Mouse (Mus musculus): ENCODE measurements around the gene Coro2a. TPM values are rescaled to one million over a fixed set of nuclear protein-coding genes. Genes with fewer than 3 reads are reported as not detected.
"Not testable (repeated sequence)": the region's sequence is repeated elsewhere in the genome, so short reads cannot be mapped to it uniquely, and the experiment has no call there.

Gene Coro2a
- polyA plus RNA-seq, 1 experiment from 2014 or later = 0.27 TPM

DNA sequence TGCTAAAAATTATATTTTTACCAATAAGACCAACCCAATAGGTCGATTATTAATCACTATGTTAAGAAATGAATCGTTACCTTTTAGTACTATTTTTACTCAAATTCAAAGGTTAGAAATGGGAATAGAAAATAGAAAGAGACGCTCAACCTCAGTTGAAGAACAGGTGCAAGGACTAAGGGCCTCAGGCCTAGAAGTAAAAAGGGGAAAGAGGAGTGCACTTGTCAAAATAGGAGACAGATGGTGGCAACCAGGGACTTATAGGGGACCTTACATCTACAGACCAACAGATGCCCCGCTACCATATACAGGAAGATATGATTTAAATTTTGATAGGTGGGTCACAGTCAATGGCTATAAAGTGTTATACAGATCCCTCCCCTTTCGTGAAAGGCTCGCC lies 17.9 kb downstream of the Coro2a start:
- not testable (repeated sequence) for H3K9ac ChIP-seq (ENCODE audit: low read length); H3K27me3 ChIP-seq (ENCODE audit: control insufficient read depth, insufficient read depth, low read length); H3K4me2 ChIP-seq (ENCODE audit: low read length); H3K4me3 ChIP-seq (ENCODE audit: control insufficient read depth in 1 of 2, insufficient read depth in 1 of 2, low read depth in 1 of 2, low read length in 2 of 2); H3K27ac ChIP-seq (replicated peaks in 1 of 2; ENCODE audit: control insufficient read depth in 1 of 2, insufficient read depth in 1 of 2, low read depth in 2 of 2, low read length in 2 of 2); H3K36me3 ChIP-seq (ENCODE audit: control insufficient read depth, insufficient read depth, low read length); H3K9me3 ChIP-seq (ENCODE audit: control insufficient read depth, low read length); ATAC-seq (ENCODE audit: insufficient number of reproducible peaks, insufficient read depth, low FRiP score, low read depth)
- peaks cover 13 to 15% of the 10 kb centered on the region in 2 experiments for H3K4me1 ChIP-seq (ENCODE audit: control insufficient read depth in 2 of 2, insufficient read depth in 2 of 2, low read length in 2 of 2)
- 84% methylated on average over 2 of the region's 6 CpGs for WGBS

GRCm38 (mm10) chr4:46582024-46582423 lies 20.0 kb downstream of the Coro2a start:
- H3K4me3 ChIP-seq (ENCODE audit: control insufficient read depth in 1 of 2, insufficient read depth in 1 of 2, low read depth in 1 of 2, low read length in 2 of 2); H3K36me3 ChIP-seq (ENCODE audit: control insufficient read depth, insufficient read depth, low read length); ATAC-seq (ENCODE audit: insufficient number of reproducible peaks, insufficient read depth, low FRiP score, low read depth); H3K9ac ChIP-seq (ENCODE audit: low read length); H3K27me3 ChIP-seq (ENCODE audit: control insufficient read depth, insufficient read depth, low read length); H3K27ac ChIP-seq (replicated peaks in 1 of 2; ENCODE audit: control insufficient read depth in 1 of 2, insufficient read depth in 1 of 2, low read depth in 2 of 2, low read length in 2 of 2); H3K9me3 ChIP-seq (ENCODE audit: control insufficient read depth, low read length); H3K4me2 ChIP-seq (ENCODE audit: low read length): not testable (repeated sequence)
- peaks cover 9 to 12% of the 10 kb centered on the region in 2 experiments for H3K4me1 ChIP-seq (ENCODE audit: control insufficient read depth in 2 of 2, insufficient read depth in 2 of 2, low read length in 2 of 2)
- 69% methylated on average over 8 of the region's 9 CpGs for WGBS

- not testable (repeated sequence) for H3K4me3 ChIP-seq (ENCODE audit: control insufficient read depth in 1 of 2, insufficient read depth in 1 of 2, low read depth in 1 of 2, low read length in 2 of 2)
Measured at GRCm38 (mm10) chr4:46581577-46581976, 20.4 kb downstream of the Coro2a start.

GRCm38 (mm10) chr4:46580799-46581243 lies 21.2 kb downstream of the Coro2a start:
- 87% methylated on average over 15 of the region's 15 CpGs for WGBS
- not testable (repeated sequence) for H3K27ac ChIP-seq (replicated peaks in 1 of 2; ENCODE audit: control insufficient read depth in 1 of 2, insufficient read depth in 1 of 2, low read depth in 2 of 2, low read length in 2 of 2); H3K9me3 ChIP-seq (ENCODE audit: control insufficient read depth, low read length); ATAC-seq (ENCODE audit: insufficient number of reproducible peaks, insufficient read depth, low FRiP score, low read depth); H3K4me1 ChIP-seq (ENCODE audit: control insufficient read depth in 2 of 2, insufficient read depth in 2 of 2, low read length in 2 of 2); H3K4me3 ChIP-seq (ENCODE audit: control insufficient read depth in 1 of 2, insufficient read depth in 1 of 2, low read depth in 1 of 2, low read length in 2 of 2); H3K9ac ChIP-seq (ENCODE audit: low read length); H3K4me2 ChIP-seq (ENCODE audit: low read length); H3K27me3 ChIP-seq (ENCODE audit: control insufficient read depth, insufficient read depth, low read length); H3K36me3 ChIP-seq (ENCODE audit: control insufficient read depth, insufficient read depth, low read length)

More at GRCm38 (mm10) chr4:46581577-46581976, 20.4 kb downstream of the Coro2a start:
- not testable (repeated sequence) for H3K27me3 ChIP-seq (ENCODE audit: control insufficient read depth, insufficient read depth, low read length); H3K9ac ChIP-seq (ENCODE audit: low read length); ATAC-seq (ENCODE audit: insufficient number of reproducible peaks, insufficient read depth, low FRiP score, low read depth); H3K36me3 ChIP-seq (ENCODE audit: control insufficient read depth, insufficient read depth, low read length); H3K9me3 ChIP-seq (ENCODE audit: control insufficient read depth, low read length); H3K27ac ChIP-seq (replicated peaks in 1 of 2; ENCODE audit: control insufficient read depth in 1 of 2, insufficient read depth in 1 of 2, low read depth in 2 of 2, low read length in 2 of 2); H3K4me2 ChIP-seq (ENCODE audit: low read length)
- WGBS = 93% methylated on average over 19 of the region's 22 CpGs
- peaks cover 8 to 12% of the 10 kb centered on the region in 2 experiments for H3K4me1 ChIP-seq (ENCODE audit: control insufficient read depth in 2 of 2, insufficient read depth in 2 of 2, low read length in 2 of 2)

DNA sequence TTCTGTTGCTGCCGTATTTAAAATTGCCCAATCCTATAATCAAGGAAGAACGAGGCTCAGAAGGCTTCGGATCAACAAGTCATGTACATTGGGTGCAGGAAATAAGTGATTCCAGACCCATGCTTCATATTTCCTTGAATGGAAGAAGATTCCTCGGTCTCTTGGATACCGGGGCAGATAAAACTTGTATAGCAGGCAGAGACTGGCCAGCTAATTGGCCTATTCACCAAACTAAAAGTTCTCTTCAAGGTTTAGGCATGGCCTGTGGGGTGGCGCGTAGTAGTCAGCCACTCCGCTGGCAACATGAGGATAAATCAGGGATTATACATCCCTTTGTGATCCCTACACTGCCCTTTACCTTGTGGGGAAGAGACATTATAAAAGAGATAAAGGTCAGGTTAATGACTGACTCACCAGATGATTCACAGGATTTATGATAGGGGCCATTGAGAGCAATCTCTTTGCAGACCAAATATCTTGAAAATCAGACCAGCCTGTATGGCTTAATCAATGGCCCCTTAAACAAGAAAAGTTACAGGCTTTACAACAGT lies 23.1 kb downstream of the Coro2a start:
- WGBS = 92% methylated on average over 8 of the region's 8 CpGs
- not testable (repeated sequence) for H3K9ac ChIP-seq (ENCODE audit: low read length); H3K27me3 ChIP-seq (ENCODE audit: control insufficient read depth, insufficient read depth, low read length); ATAC-seq (ENCODE audit: insufficient number of reproducible peaks, insufficient read depth, low FRiP score, low read depth); H3K9me3 ChIP-seq (ENCODE audit: control insufficient read depth, low read length); H3K4me1 ChIP-seq (ENCODE audit: control insufficient read depth in 2 of 2, insufficient read depth in 2 of 2, low read length in 2 of 2); H3K4me2 ChIP-seq (ENCODE audit: low read length); H3K27ac ChIP-seq (replicated peaks in 1 of 2; ENCODE audit: control insufficient read depth in 1 of 2, insufficient read depth in 1 of 2, low read depth in 2 of 2, low read length in 2 of 2); H3K36me3 ChIP-seq (ENCODE audit: control insufficient read depth, insufficient read depth, low read length); H3K4me3 ChIP-seq (ENCODE audit: control insufficient read depth in 1 of 2, insufficient read depth in 1 of 2, low read depth in 1 of 2, low read length in 2 of 2)

DNA sequence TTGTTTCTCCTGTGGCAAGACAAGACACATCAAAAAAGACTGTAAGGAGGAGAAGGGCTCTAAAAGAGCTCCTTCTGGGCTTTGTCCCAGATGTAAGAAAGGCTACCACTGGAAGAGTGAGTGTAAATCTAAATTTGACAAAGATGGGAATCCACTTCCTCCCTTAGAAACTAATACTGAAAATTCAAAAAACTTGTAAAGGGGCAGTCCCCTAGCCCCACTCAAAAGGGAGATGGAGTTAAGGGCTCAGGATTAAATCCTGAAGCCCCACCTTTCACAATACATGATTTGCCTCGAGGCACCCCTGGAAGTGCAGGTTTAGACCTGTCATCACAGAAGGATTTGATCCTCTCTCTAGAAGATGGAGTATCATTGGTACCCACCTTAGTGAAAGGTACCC lies 23.8 kb downstream of the Coro2a start:
- Histone ChIP-seq H3K36me3 (ENCODE audit: control insufficient read depth, insufficient read depth, low read length) (no peaks in the 10 kb centered on the region), H3K4me1 (ENCODE audit: control insufficient read depth in 2 of 2, insufficient read depth in 2 of 2, low read length in 2 of 2) (no peaks in the 10 kb centered on the region), H3K9ac (ENCODE audit: low read length) (no peak overlapping the region), H3K9me3 (ENCODE audit: control insufficient read depth, low read length) (no peaks in the 10 kb centered on the region), H3K4me2 (ENCODE audit: low read length) (no peak overlapping the region), H3K4me3 (ENCODE audit: control insufficient read depth in 1 of 2, insufficient read depth in 1 of 2, low read depth in 1 of 2, low read length in 2 of 2) (no peak overlapping the region), H3K27ac (replicated peaks in 1 of 2; ENCODE audit: control insufficient read depth in 1 of 2, insufficient read depth in 1 of 2, low read depth in 2 of 2, low read length in 2 of 2) (no peak overlapping the region), H3K27me3 (ENCODE audit: control insufficient read depth, insufficient read depth, low read length) (no peaks in the 10 kb centered on the region)
- 51% methylated on average over 1 of the region's 1 CpGs for WGBS
- no peak for ATAC-seq (ENCODE audit: insufficient number of reproducible peaks, insufficient read depth, low FRiP score, low read depth)

- H3K36me3 ChIP-seq (ENCODE audit: control insufficient read depth, insufficient read depth, low read length); H3K4me1 ChIP-seq (ENCODE audit: control insufficient read depth in 2 of 2, insufficient read depth in 2 of 2, low read length in 2 of 2); H3K27me3 ChIP-seq (ENCODE audit: control insufficient read depth, insufficient read depth, low read length); H3K4me2 ChIP-seq (ENCODE audit: low read length); H3K9me3 ChIP-seq (ENCODE audit: control insufficient read depth, low read length); H3K27ac ChIP-seq (replicated peaks in 1 of 2; ENCODE audit: control insufficient read depth in 1 of 2, insufficient read depth in 1 of 2, low read depth in 2 of 2, low read length in 2 of 2); H3K4me3 ChIP-seq (ENCODE audit: control insufficient read depth in 1 of 2, insufficient read depth in 1 of 2, low read depth in 1 of 2, low read length in 2 of 2); H3K9ac ChIP-seq (ENCODE audit: low read length); ATAC-seq (ENCODE audit: insufficient number of reproducible peaks, insufficient read depth, low FRiP score, low read depth): not testable (repeated sequence)
- 79% methylated on average over 6 of the region's 10 CpGs for WGBS
Measured at GRCm38 (mm10) chr4:46575509-46576284, 26.3 kb downstream of the Coro2a start.

Measured in heart, embryonic 14.5 days (tissue).